Comparison of ENCODE assay signal across 23 mouse cellular contexts in genomic region chrX:85289846-85290245, GRCm38 (mm10). TPM values are rescaled to one million over a fixed set of nuclear protein-coding genes. Genes with fewer than 3 reads are reported as not detected.
"Had no signal": no experiment of that assay in that cellular context is flagged by ENCODE, and none has a peak within 500 bp of the region (broad histone marks: within the 10 kb centered on the region; RNA-seq: fewer than 3 reads in every experiment).

No protein-coding gene starts in this region.

- H3K27me3 ChIP-seq: midbrain, embryonic 13.5 days; midbrain, embryonic 15.5 days; neural tube, embryonic 12.5 days had no signal

- H3K9me3 ChIP-seq: midbrain, embryonic 13.5 days; midbrain, embryonic 15.5 days; neural tube, embryonic 12.5 days had no signal

- H3K36me3 ChIP-seq: midbrain, embryonic 13.5 days; midbrain, embryonic 15.5 days; neural tube, embryonic 12.5 days had no signal

- ATAC-seq: midbrain, embryonic 13.5 days; midbrain, embryonic 15.5 days had no signal

- H3K4me3 ChIP-seq: megakaryocyte, embryonic 14.5 days; midbrain, embryonic 13.5 days; midbrain, embryonic 15.5 days; neural tube, embryonic 12.5 days had no signal

- DNase-seq: lung, adult 18-20 months; lung, embryonic 14.5 days; lung, postnatal 10 days; lung, postnatal 4 days; right cerebral cortex, postnatal 25 days; right cerebral cortex, postnatal 4 days; spleen, adult 18-20 months; thymus, adult 18-20 months; thymus, postnatal 14 days; thymus, postnatal 36 days had no signal

- H3K4me1 ChIP-seq: megakaryocyte, embryonic 14.5 days; midbrain, embryonic 13.5 days; midbrain, embryonic 15.5 days; neural tube, embryonic 12.5 days had no signal

- H3K27ac ChIP-seq: midbrain, embryonic 13.5 days; midbrain, embryonic 15.5 days; neural tube, embryonic 12.5 days had no signal

RNA-seq across cellular contexts. Expression of gene Fthl17a, which starts 40.4 kb away (rescaled TPM):
- total RNA-seq: midbrain, postnatal 0 days; monocyte, adult 5-6 weeks; neutrophil, adult 5-6 weeks had no signal
- polyA plus RNA-seq: lung, embryonic 14.5 days; lung, embryonic 16.5 days; midbrain, embryonic 11.5 days; midbrain, embryonic 13.5 days; midbrain, embryonic 15.5 days; midbrain, postnatal 0 days; neural tube, embryonic 12.5 days; neural tube, embryonic 14.5 days; small intestine, adult 2 months; stomach, embryonic 14.5 days; stomach, embryonic 16.5 days had no signal
